Mouse (Mus musculus): ENCODE measurements at regions not wholly inside any gene's neighbourhood (a gene's known extent, or its start where the extent isn't known, plus 50 kb on each side); places are given as distances from the start of the nearest gene placed in this dataset.

- no peak overlapping the region for H3K4me3 ChIP-seq (ENCODE audit: control insufficient read depth in 1 of 2, insufficient read depth in 1 of 2, low read depth in 2 of 2, low read length in 2 of 2)
- TF ChIP-seq BHLHE40 (IDR thresholded peaks at IDR 0.05; ENCODE audit: borderline replicate concordance, low read depth, low read length) (no peak), ZKSCAN1 (IDR thresholded peaks at IDR 0.05; ENCODE audit: low read depth, low read length) (no peak), POLR2A (IDR thresholded peaks at IDR 0.05; ENCODE audit: control insufficient read depth in 1 of 2, insufficient read depth in 1 of 2, low read depth in 1 of 2, low read length in 2 of 2, poor library complexity in 1 of 2) (no peak), MAZ (IDR thresholded peaks at IDR 0.05; ENCODE audit: low read depth, low read length) (no peak), RCOR1 (IDR thresholded peaks at IDR 0.05; ENCODE audit: low read depth, low read length) (no peak), SIN3A (IDR thresholded peaks at IDR 0.05; ENCODE audit: low read length) (no peak), ZC3H11A (IDR thresholded peaks at IDR 0.05; ENCODE audit: low read depth, low read length) (peak; percentile 8; the same call in 1 of the 2 replicates), POLR2AphosphoS5 (IDR thresholded peaks at IDR 0.05; ENCODE audit: borderline replicate concordance, low read depth, low read length) (no peak), TCF12 (IDR thresholded peaks at IDR 0.05; ENCODE audit: low read depth, low read length) (no peak), KAT2A (conservative IDR thresholded peaks at IDR 0.05; ENCODE audit: low read depth, low read length) (no peak), MAFK (IDR thresholded peaks at IDR 0.05; ENCODE audit: borderline replicate concordance, low read depth, low read length) (no peak), POLR2AphosphoS2 (IDR thresholded peaks at IDR 0.05; ENCODE audit: low read length) (no peak), NRF1 (IDR thresholded peaks at IDR 0.05; ENCODE audit: insufficient read depth, low read depth, low read length, poor library complexity, severe bottlenecking) (no peak), HCFC1 (IDR thresholded peaks at IDR 0.05; ENCODE audit: low read depth, low read length) (no peak), TAL1 (IDR thresholded peaks at IDR 0.05; ENCODE audit: low read length) (no peak), CTCF (IDR thresholded peaks at IDR 0.05 in 2 of 3, conservative IDR thresholded peaks at IDR 0.05 in 1 of 3; ENCODE audit: control insufficient read depth in 1 of 3, insufficient read depth in 1 of 3, low read depth in 2 of 3, low read length in 3 of 3, poor library complexity in 1 of 3, severe bottlenecking in 1 of 3) (peak in 1 of 3 experiments; percentile 6; a peak in 1 of 6 replicates), SMC3 (IDR thresholded peaks at IDR 0.05; ENCODE audit: low read depth, low read length) (0 out of 2 replicates have a peak, but pooled peaks have one; percentile 12), ETS1 (IDR thresholded peaks at IDR 0.05; ENCODE audit: low read depth, low read length) (no peak), MYC (IDR thresholded peaks at IDR 0.05; ENCODE audit: low read depth, low read length) (no peak), USF1 (IDR thresholded peaks at IDR 0.05; ENCODE audit: low read depth, low read length) (no peak)
- no peak for DNase-seq (ENCODE audit: low read depth, low spot score)
- H3K79me2 ChIP-seq (ENCODE audit: control insufficient read depth, insufficient read depth, low read length, poor library complexity): no peaks in the 10 kb centered on the region
- H3K4me1 ChIP-seq (ENCODE audit: control insufficient read depth in 1 of 2, insufficient read depth in 2 of 2, low read length in 2 of 2): no peaks in the 10 kb centered on the region
- peaks cover 0 to 2% of the 10 kb centered on the region in 2 experiments; a peak in 1 of 4 replicates for H3K27me3 ChIP-seq (ENCODE audit: control insufficient read depth in 1 of 2, insufficient read depth in 2 of 2, low read length in 2 of 2)
- no peaks in the 10 kb centered on the region for H3K9me3 ChIP-seq (replicated peaks; ENCODE audit: insufficient read depth, low read length)
- no peak overlapping the region for H3K9ac ChIP-seq (ENCODE audit: control insufficient read depth, low read depth, low read length, poor library complexity, severe bottlenecking)
- no peak overlapping the region for H3K27ac ChIP-seq (ENCODE audit: control insufficient read depth, low read depth, low read length)
- no peaks in the 10 kb centered on the region for H3K36me3 ChIP-seq (ENCODE audit: control insufficient read depth in 1 of 2, insufficient read depth in 2 of 2, low read length in 2 of 2)
These were observed 155.4 kb downstream of the Kitl start for GRCm38 (mm10) chr10:100170836-100171235.

GRCm38 (mm10) chr10:100197673-100198072 is 137.8 kb upstream of the Gm4301 start:
- DNase-seq (ENCODE audit: low read depth, low spot score): no peak
- TF ChIP-seq HCFC1 (IDR thresholded peaks at IDR 0.05; ENCODE audit: low read depth, low read length) (no peak), ETS1 (IDR thresholded peaks at IDR 0.05; ENCODE audit: low read depth, low read length) (no peak)

More at GRCm38 (mm10) chr10:100197673-100198072, 137.8 kb upstream of the Gm4301 start:
- Histone ChIP-seq H3K4me3 (ENCODE audit: control insufficient read depth in 1 of 2, insufficient read depth in 1 of 2, low read depth in 2 of 2, low read length in 2 of 2) (no peak overlapping the region), H3K9me3 (replicated peaks; ENCODE audit: insufficient read depth, low read length) (0 out of 2 replicates have a peak, but pooled peaks cover 2% of the 10 kb centered on the region), H3K36me3 (ENCODE audit: control insufficient read depth in 1 of 2, insufficient read depth in 2 of 2, low read length in 2 of 2) (no peaks in the 10 kb centered on the region), H3K79me2 (ENCODE audit: control insufficient read depth, insufficient read depth, low read length, poor library complexity) (no peaks in the 10 kb centered on the region), H3K4me1 (ENCODE audit: control insufficient read depth in 1 of 2, insufficient read depth in 2 of 2, low read length in 2 of 2) (no peaks in the 10 kb centered on the region), H3K27ac (ENCODE audit: control insufficient read depth, low read depth, low read length) (no peak overlapping the region), H3K27me3 (ENCODE audit: control insufficient read depth in 1 of 2, insufficient read depth in 2 of 2, low read length in 2 of 2) (no peaks in the 10 kb centered on the region), H3K9ac (ENCODE audit: control insufficient read depth, low read depth, low read length, poor library complexity, severe bottlenecking) (no peak overlapping the region)

All from MEL (cell line).